Mouse (Mus musculus) T-helper 17 cell (primary cell): ENCODE measurements around the gene Clcn5.

Source experiments
- in situ Hi-C, 2 experiments: fragments of 300-600 bp; cut with MboI, MseI; formaldehyde crosslinking; loops; 1 replicate in 1 of 2; 2 replicates in 1 of 2; pipeline ENCODE4 v1.15.1; 2025; ENCODE audit warnings: high pct_unique_total_duplicates in 2 of 2

Clcn5 gene

GRCm38 (mm10) chrX:7197833-7198232 lies 121.3 kb downstream of the Clcn5 start:
- in situ Hi-C loops, result no loop called here

GRCm38 (mm10) chrX:7190816-7191215 lies 128.3 kb downstream of the Clcn5 start:
- in situ Hi-C loops, result no loop called here

- in situ Hi-C loops, result loop anchor here in 1 of 2 experiments (5.0 kb wide), 1 partner anchor 69 kb away; no protein-coding TSS in a partner anchor
These were observed 130.8 kb downstream of the Clcn5 start for GRCm38 (mm10) chrX:7188311-7188807.

GRCm38 (mm10) chrX:7187455-7188310 lies 131.5 kb downstream of the Clcn5 start:
- in situ Hi-C loops, result loop anchor here in 1 of 2 experiments (5.0 kb wide), 1 partner anchor 70 kb away; no protein-coding TSS in a partner anchor

GRCm38 (mm10) chrX:7170156-7170555 lies 149.0 kb downstream of the Clcn5 start:
- in situ Hi-C loops, result no loop called here

- in situ Hi-C loops, result no loop called here
These were observed 150.4 kb downstream of the Clcn5 start for GRCm38 (mm10) chrX:7168799-7169198.

- in situ Hi-C loops, result no loop called here
These were observed 161.2 kb downstream of the Clcn5 start for GRCm38 (mm10) chrX:7157976-7158375.

GRCm38 (mm10) chrX:7156026-7156732 lies 163.0 kb downstream of the Clcn5 start:
- in situ Hi-C loops, result no loop called here

GRCm38 (mm10) chrX:7150129-7150528 lies 169.0 kb downstream of the Clcn5 start:
- in situ Hi-C loops, result no loop called here

GRCm38 (mm10) chrX:7146156-7146555 lies 173.0 kb downstream of the Clcn5 start:
- in situ Hi-C loops, result no loop called here

- in situ Hi-C loops, result no loop called here
These were observed 197.4 kb downstream of the Clcn5 start for GRCm38 (mm10) chrX:7121618-7122280.

GRCm38 (mm10) chrX:7114885-7115284 lies 204.3 kb downstream of the Clcn5 start:
- in situ Hi-C loops, result no loop called here
